Mouse (Mus musculus) hindbrain, postnatal 0 days (tissue): ENCODE results near the gene Ckap2. TPM values are rescaled to one million over a fixed set of nuclear protein-coding genes. Genes with fewer than 3 reads are reported as not detected.

Source experiments
- ATAC-seq: fragments of 200-750 bp; cut with Nextera tagmentation; 2 replicates; pipeline ENCODE4 v1.8.0; 2017; ENCODE audit warnings: mild to moderate bottlenecking, moderate TSS enrichment, moderate library complexity
- DNase-seq: peaks from one replicate; pipeline ENCODE4 v3.0.0-alpha.2; 2015; ENCODE audit warnings: low spot score
- H3K27ac ChIP-seq: fragments of 300-500 bp; sonication (generic); 2 replicates; pipeline ENCODE4 v1.5.1; 2014; ENCODE audit warnings: mild to moderate bottlenecking
- H3K27me3 ChIP-seq: fragments of 300-500 bp; sonication (generic); 2 replicates; pipeline ENCODE4 v1.6.1; 2014; ENCODE audit warnings: low read length, mixed read lengths; ENCODE audit not compliant: insufficient read depth
- H3K36me3 ChIP-seq: fragments of 300-500 bp; sonication (generic); 2 replicates; pipeline ENCODE4 v1.6.1; 2014; ENCODE audit warnings: low read length, mixed read lengths; ENCODE audit not compliant: insufficient read depth
- H3K4me1 ChIP-seq: fragments of 300-500 bp; sonication (generic); 2 replicates; pipeline ENCODE4 v1.6.1; 2014; ENCODE audit warnings: antibody characterized with exemption, low read length, mixed read lengths; ENCODE audit not compliant: insufficient read depth
- H3K4me2 ChIP-seq: fragments of 300-500 bp; sonication (generic); 2 replicates; pipeline ENCODE4 v1.6.1; 2014; ENCODE audit warnings: low read depth, mild to moderate bottlenecking, low read length, moderate library complexity, mixed read lengths
- H3K4me3 ChIP-seq: fragments of 300-500 bp; sonication (generic); 2 replicates; pipeline ENCODE4 v1.5.1; 2014; ENCODE audit warnings: low read length
- H3K9ac ChIP-seq: fragments of 300-500 bp; sonication (generic); replicated peaks from 2 replicates; pipeline ENCODE4 v1.6.1; 2014; ENCODE audit warnings: mild to moderate bottlenecking, low read length, moderate library complexity, mixed read lengths
- H3K9me3 ChIP-seq: fragments of 300-500 bp; sonication (generic); 2 replicates; pipeline ENCODE4 v1.6.1; 2016; ENCODE audit warnings: low read length, mixed read lengths
- CTCF ChIP-seq: IDR thresholded peaks from 2 replicates; pipeline ENCODE4 v1.5.1; 2016; ENCODE audit warnings: antibody characterized with exemption, control low read depth, low read depth
- WGBS: fragments of 180-500 bp; shearing (Covaris S2); extraction: QIAGEN DNeasy Blood & Tissue Kit; methylation state at CpG from one replicate; pipeline ENCODE4 v1.1.7; 2014; 5-methylcytosine and 5-hydroxymethylcytosine counted together
- polyA plus RNA-seq: library from polyadenylated mRNA; unstranded; fragments of >200 nt; fragmentation: Nextera tagmentation; extraction: Ambion mirVana; gene quantifications from 2 replicates; pipeline ENCODE4 v1.2.1, GENCODE M21; 2015
- total RNA-seq: library from RNA; depleted of rRNA; stranded (reverse); fragments of >200 nt; gene quantifications from 2 replicates; pipeline ENCODE4 v1.2.3, GENCODE M21; 2014

Ckap2 gene
- total and polyA plus RNA-seq, 2 experiments from 2014 or later, result 11.4 to 12.5 TPM

- Histone ChIP-seq H3K4me3 (no peak overlapping the region), H3K27ac (no peak overlapping the region), H3K4me1 (no peaks in the 10 kb centered on the region), H3K9me3 (no peaks in the 10 kb centered on the region), H3K4me2 (no peak overlapping the region), H3K9ac (no peak overlapping the region), H3K36me3 (no peaks in the 10 kb centered on the region; the same call in 1 of the 2 replicates), H3K27me3 (no peaks in the 10 kb centered on the region)
- 88% methylated on average over 11 of the region's 11 CpGs for WGBS
- no peak for DNase-seq
- no peak for TF ChIP-seq CTCF
- ATAC-seq, result no peak
Observed at GRCm38 (mm10) chr8:22149643-22150344, 35.8 kb downstream of the Ckap2 start.

GRCm38 (mm10) chr8:22148367-22148740 lies 37.3 kb downstream of the Ckap2 start:
- H3K9ac ChIP-seq, result no peak overlapping the region
- no peaks in the 10 kb centered on the region for H3K27me3 ChIP-seq
- no peak for TF ChIP-seq CTCF
- H3K27ac ChIP-seq, result no peak overlapping the region
- H3K4me2 ChIP-seq, result no peak overlapping the region
- H3K9me3 ChIP-seq, result no peaks in the 10 kb centered on the region
- H3K36me3 ChIP-seq, result no peaks in the 10 kb centered on the region
- 97% methylated on average over 7 of the region's 7 CpGs for WGBS
- ATAC-seq, result no peak
- DNase-seq, result no peak
- H3K4me1 ChIP-seq, result no peaks in the 10 kb centered on the region
- H3K4me3 ChIP-seq, result no peak overlapping the region

- no peak overlapping the region for H3K27ac ChIP-seq
- no peak for DNase-seq
- H3K27me3 ChIP-seq, result no peaks in the 10 kb centered on the region
- H3K4me2 ChIP-seq, result no peak overlapping the region
- no peak for TF ChIP-seq CTCF
- H3K4me3 ChIP-seq, result no peak overlapping the region
- 83% methylated on average over 9 of the region's 9 CpGs for WGBS
- no peak overlapping the region for H3K9ac ChIP-seq
- no peaks in the 10 kb centered on the region for H3K36me3 ChIP-seq
- ATAC-seq, result no peak
- no peaks in the 10 kb centered on the region for H3K9me3 ChIP-seq
- H3K4me1 ChIP-seq, result no peaks in the 10 kb centered on the region
Observed at GRCm38 (mm10) chr8:22147706-22148366, 37.8 kb downstream of the Ckap2 start.

GRCm38 (mm10) chr8:22145831-22146230 lies 39.8 kb downstream of the Ckap2 start:
- TF ChIP-seq CTCF, result no peak
- Histone ChIP-seq H3K36me3 (no peaks in the 10 kb centered on the region), H3K4me3 (no peak overlapping the region), H3K4me1 (no peaks in the 10 kb centered on the region), H3K4me2 (no peak overlapping the region), H3K9ac (no peak overlapping the region), H3K27ac (no peak overlapping the region), H3K9me3 (no peaks in the 10 kb centered on the region), H3K27me3 (no peaks in the 10 kb centered on the region)
- DNase-seq (no peak), ATAC-seq (no peak)
- 78% methylated on average over 6 of the region's 6 CpGs for WGBS

- H3K27ac ChIP-seq, result no peak overlapping the region
- no peaks in the 10 kb centered on the region for H3K27me3 ChIP-seq
- DNase-seq (peak; percentile 3), ATAC-seq (peak; percentile 51; the same call in 1 of the 2 replicates)
- H3K4me1 ChIP-seq, result no peaks in the 10 kb centered on the region
- H3K9ac ChIP-seq, result no peak overlapping the region
- no peaks in the 10 kb centered on the region for H3K9me3 ChIP-seq
- WGBS, result 58% methylated on average over 1 of the region's 1 CpGs
- no peak overlapping the region for H3K4me3 ChIP-seq
- H3K4me2 ChIP-seq, result no peak overlapping the region
- no peak for TF ChIP-seq CTCF
- no peaks in the 10 kb centered on the region for H3K36me3 ChIP-seq
Observed at GRCm38 (mm10) chr8:22143764-22144491, 41.7 kb downstream of the Ckap2 start.

GRCm38 (mm10) chr8:22142592-22142991 lies 43.0 kb downstream of the Ckap2 start:
- DNase-seq (no peak), ATAC-seq (no peak)
- H3K9me3 ChIP-seq, result no peaks in the 10 kb centered on the region
- no peaks in the 10 kb centered on the region for H3K36me3 ChIP-seq
- H3K4me3 ChIP-seq, result no peak overlapping the region
- 78% methylated on average over 4 of the region's 4 CpGs for WGBS
- H3K27ac ChIP-seq, result no peak overlapping the region
- no peak for TF ChIP-seq CTCF
- H3K27me3 ChIP-seq, result no peaks in the 10 kb centered on the region
- no peak overlapping the region for H3K4me2 ChIP-seq
- no peak overlapping the region for H3K9ac ChIP-seq
- no peaks in the 10 kb centered on the region for H3K4me1 ChIP-seq
